Mouse (Mus musculus) forebrain, embryonic 11.5 days (tissue): Measurements from ENCODE around the gene Rai14. TPM values are rescaled to one million over a fixed set of nuclear protein-coding genes. Genes with fewer than 3 reads are reported as not detected.

Experiments used
- ATAC-seq: fragments of 200-750 bp; cut with Nextera tagmentation; replicated peaks from 2 replicates; pipeline ENCODE4 v1.8.0; 2017; ENCODE audit warnings: moderate TSS enrichment; ENCODE audit not compliant: low FRiP score
- DNase-seq: peaks from one replicate; pipeline ENCODE4 v3.0.0-alpha.2; 2017; ENCODE audit warnings: low spot score
- H3K27ac ChIP-seq: fragments of 300-500 bp; sonication (generic); 2 replicates; pipeline ENCODE4 v1.5.1; 2014; ENCODE audit warnings: low read depth, low read length
- H3K27me3 ChIP-seq: fragments of 300-500 bp; sonication (generic); 2 replicates; pipeline ENCODE4 v1.6.1; 2014; ENCODE audit warnings: mild to moderate bottlenecking, low read length, mixed read lengths; ENCODE audit not compliant: control insufficient read depth, insufficient read depth
- H3K36me3 ChIP-seq: fragments of 300-500 bp; sonication (generic); 2 replicates; pipeline ENCODE4 v1.6.1; 2014; ENCODE audit warnings: mild to moderate bottlenecking, low read length, moderate library complexity, mixed read lengths; ENCODE audit not compliant: control insufficient read depth, insufficient read depth
- H3K4me1 ChIP-seq: fragments of 300-500 bp; sonication (generic); replicated peaks from 2 replicates; pipeline ENCODE4 v1.6.1; 2014; ENCODE audit warnings: low read length, mixed read lengths; ENCODE audit not compliant: control insufficient read depth, insufficient read depth
- H3K4me2 ChIP-seq: fragments of 300-500 bp; sonication (generic); 2 replicates; pipeline ENCODE4 v1.6.1; 2014; ENCODE audit warnings: low read depth, mild to moderate bottlenecking, low read length, moderate library complexity, mixed read lengths; ENCODE audit not compliant: severe bottlenecking
- H3K4me3 ChIP-seq: fragments of 300-500 bp; sonication (generic); 2 replicates; pipeline ENCODE4 v1.5.1; 2014; ENCODE audit warnings: low read depth, low read length
- H3K9ac ChIP-seq: fragments of 300-500 bp; sonication (generic); 2 replicates; pipeline ENCODE4 v1.6.1; 2014; ENCODE audit warnings: low read length
- H3K9me3 ChIP-seq: fragments of 300-500 bp; sonication (generic); 2 replicates; pipeline ENCODE4 v1.6.1; 2016; ENCODE audit warnings: low read length, mixed read lengths; ENCODE audit not compliant: control insufficient read depth
- WGBS: fragments of 180-500 bp; shearing (Covaris S2); extraction: QIAGEN DNeasy Blood & Tissue Kit; methylation state at CpG from one replicate; pipeline ENCODE4 v1.1.7; 2014; 5-methylcytosine and 5-hydroxymethylcytosine counted together
- polyA plus RNA-seq: library from polyadenylated mRNA; unstranded; fragments of >200 nt; fragmentation: Nextera tagmentation; extraction: Ambion mirVana; gene quantifications from 2 replicates; pipeline ENCODE4 v1.2.1, GENCODE M21; 2014

Gene Rai14
- polyA plus RNA-seq, 1 experiment from 2014 or later, result 61.5 TPM

- no peak for ATAC-seq
- 88% methylated on average over 3 of the region's 3 CpGs for WGBS
Measured at GRCm38 (mm10) chr15:10726272-10726671, 11.8 kb upstream of the Rai14 start.

GRCm38 (mm10) chr15:10724857-10725256 lies 10.4 kb upstream of the Rai14 start:
- H3K4me3 ChIP-seq, result no peak overlapping the region
- no peaks in the 10 kb centered on the region for H3K36me3 ChIP-seq
- H3K4me2 ChIP-seq, result no peak overlapping the region
- H3K4me1 ChIP-seq, result no peaks in the 10 kb centered on the region
- DNase-seq (no peak), ATAC-seq (no peak)
- no peaks in the 10 kb centered on the region for H3K9me3 ChIP-seq
- WGBS, result 75% methylated on average over 3 of the region's 3 CpGs
- H3K27ac ChIP-seq, result no peak overlapping the region
- no peaks in the 10 kb centered on the region for H3K27me3 ChIP-seq
- no peak overlapping the region for H3K9ac ChIP-seq

More at GRCm38 (mm10) chr15:10726272-10726671, 11.8 kb upstream of the Rai14 start:
- no peak overlapping the region for H3K9ac ChIP-seq
- no peaks in the 10 kb centered on the region for H3K27me3 ChIP-seq
- H3K4me2 ChIP-seq, result no peak overlapping the region
- H3K9me3 ChIP-seq, result no peaks in the 10 kb centered on the region
- no peaks in the 10 kb centered on the region for H3K4me1 ChIP-seq
- no peak for DNase-seq
- H3K27ac ChIP-seq, result no peak overlapping the region
- H3K36me3 ChIP-seq, result no peaks in the 10 kb centered on the region
- no peak overlapping the region for H3K4me3 ChIP-seq

GRCm38 (mm10) chr15:10723507-10723906 lies 9.1 kb upstream of the Rai14 start:
- no peak for ATAC-seq
- WGBS, result 55% methylated on average over 1 of the region's 1 CpGs

GRCm38 (mm10) chr15:10722629-10723339 lies 8.4 kb upstream of the Rai14 start:
- H3K9ac ChIP-seq, result no peak overlapping the region
- H3K4me3 ChIP-seq, result no peak overlapping the region
- no peaks in the 10 kb centered on the region for H3K9me3 ChIP-seq
- DNase-seq, result no peak
- no peaks in the 10 kb centered on the region for H3K27me3 ChIP-seq
- H3K36me3 ChIP-seq, result no peaks in the 10 kb centered on the region
- 59% methylated on average over 12 of the region's 12 CpGs for WGBS
- H3K27ac ChIP-seq, result no peak overlapping the region
- no peak overlapping the region for H3K4me2 ChIP-seq
- H3K4me1 ChIP-seq, result no peaks in the 10 kb centered on the region
- no peak for ATAC-seq

More at GRCm38 (mm10) chr15:10723507-10723906, 9.1 kb upstream of the Rai14 start:
- Histone ChIP-seq H3K4me3 (no peak overlapping the region), H3K4me2 (no peak overlapping the region), H3K27ac (no peak overlapping the region), H3K4me1 (no peaks in the 10 kb centered on the region), H3K27me3 (no peaks in the 10 kb centered on the region), H3K9me3 (no peaks in the 10 kb centered on the region), H3K9ac (no peak overlapping the region), H3K36me3 (no peaks in the 10 kb centered on the region)
- no peak for DNase-seq

- Histone ChIP-seq H3K4me1 (no peaks in the 10 kb centered on the region), H3K27me3 (no peaks in the 10 kb centered on the region), H3K36me3 (no peaks in the 10 kb centered on the region), H3K4me2 (no peak overlapping the region), H3K9ac (no peak overlapping the region), H3K4me3 (no peak overlapping the region), H3K9me3 (no peaks in the 10 kb centered on the region; the same call in 1 of the 2 replicates), H3K27ac (no peak overlapping the region)
- 94% methylated on average over 11 of the region's 11 CpGs for WGBS
- no peak for ATAC-seq
- no peak for DNase-seq
Measured at GRCm38 (mm10) chr15:10721259-10721781, 6.9 kb upstream of the Rai14 start.

- 0 out of 2 replicates have a peak overlapping the region, but pooled peaks have one; percentile 6 for H3K27ac ChIP-seq
- 73% methylated on average over 8 of the region's 8 CpGs for WGBS
- no peak for ATAC-seq
Measured at GRCm38 (mm10) chr15:10720671-10721070, 6.2 kb upstream of the Rai14 start.

GRCm38 (mm10) chr15:10720188-10720587 lies 5.8 kb upstream of the Rai14 start:
- no peak for ATAC-seq
- WGBS, result 91% methylated on average over 11 of the region's 11 CpGs
- H3K36me3 ChIP-seq, result no peaks in the 10 kb centered on the region

More at GRCm38 (mm10) chr15:10720671-10721070, 6.2 kb upstream of the Rai14 start:
- Histone ChIP-seq H3K4me2 (no peak overlapping the region), H3K9ac (no peak overlapping the region), H3K9me3 (no peaks in the 10 kb centered on the region; the same call in 1 of the 2 replicates), H3K36me3 (no peaks in the 10 kb centered on the region), H3K4me3 (no peak overlapping the region), H3K27me3 (no peaks in the 10 kb centered on the region), H3K4me1 (no peaks in the 10 kb centered on the region)
- no peak for DNase-seq

GRCm38 (mm10) chr15:10719511-10719910 lies 5.1 kb upstream of the Rai14 start:
- H3K4me3 ChIP-seq, result no peak overlapping the region
- 84% methylated on average over 3 of the region's 3 CpGs for WGBS
- ATAC-seq (no peak), DNase-seq (no peak)
- H3K27me3 ChIP-seq, result no peaks in the 10 kb centered on the region
- no peaks in the 10 kb centered on the region for H3K4me1 ChIP-seq
- no peak overlapping the region for H3K9ac ChIP-seq
- H3K4me2 ChIP-seq, result no peak overlapping the region
- no peak overlapping the region for H3K27ac ChIP-seq
- H3K9me3 ChIP-seq, result no peaks in the 10 kb centered on the region; the same call in 1 of the 2 replicates
- no peaks in the 10 kb centered on the region for H3K36me3 ChIP-seq

More at GRCm38 (mm10) chr15:10720188-10720587, 5.8 kb upstream of the Rai14 start:
- Histone ChIP-seq H3K9ac (no peak overlapping the region), H3K27me3 (no peaks in the 10 kb centered on the region), H3K4me3 (no peak overlapping the region), H3K9me3 (no peaks in the 10 kb centered on the region; the same call in 1 of the 2 replicates), H3K27ac (no peak overlapping the region), H3K4me1 (no peaks in the 10 kb centered on the region), H3K4me2 (no peak overlapping the region)
- no peak for DNase-seq
